Mouse (Mus musculus) monocyte, adult 5-6 weeks (primary cell): ENCODE data around the gene H2-DMa. TPM values are rescaled to one million over a fixed set of nuclear protein-coding genes. Genes with fewer than 3 reads are reported as not detected.

ENCODE experiments used
- ATAC-seq: fragments of 153-309, 156-312 bp; replicated peaks from 2 replicates; pipeline ENCODE4 v1.8.0; 2017; ENCODE audit warnings: mild to moderate bottlenecking; ENCODE audit not compliant: low TSS enrichment, insufficient number of reproducible peaks, severe bottlenecking, poor library complexity, low FRiP score
- total RNA-seq: library from RNA; stranded (forward); fragments of 200-1000, 200-491, 200-594 nt; gene quantifications from 3 replicates; pipeline ENCODE4 v1.2.3, GENCODE M21; 2017

Gene H2-DMa
- 55.9 to 84.5 TPM (median 72.8 TPM) in 3 replicates for total RNA-seq

DNA sequence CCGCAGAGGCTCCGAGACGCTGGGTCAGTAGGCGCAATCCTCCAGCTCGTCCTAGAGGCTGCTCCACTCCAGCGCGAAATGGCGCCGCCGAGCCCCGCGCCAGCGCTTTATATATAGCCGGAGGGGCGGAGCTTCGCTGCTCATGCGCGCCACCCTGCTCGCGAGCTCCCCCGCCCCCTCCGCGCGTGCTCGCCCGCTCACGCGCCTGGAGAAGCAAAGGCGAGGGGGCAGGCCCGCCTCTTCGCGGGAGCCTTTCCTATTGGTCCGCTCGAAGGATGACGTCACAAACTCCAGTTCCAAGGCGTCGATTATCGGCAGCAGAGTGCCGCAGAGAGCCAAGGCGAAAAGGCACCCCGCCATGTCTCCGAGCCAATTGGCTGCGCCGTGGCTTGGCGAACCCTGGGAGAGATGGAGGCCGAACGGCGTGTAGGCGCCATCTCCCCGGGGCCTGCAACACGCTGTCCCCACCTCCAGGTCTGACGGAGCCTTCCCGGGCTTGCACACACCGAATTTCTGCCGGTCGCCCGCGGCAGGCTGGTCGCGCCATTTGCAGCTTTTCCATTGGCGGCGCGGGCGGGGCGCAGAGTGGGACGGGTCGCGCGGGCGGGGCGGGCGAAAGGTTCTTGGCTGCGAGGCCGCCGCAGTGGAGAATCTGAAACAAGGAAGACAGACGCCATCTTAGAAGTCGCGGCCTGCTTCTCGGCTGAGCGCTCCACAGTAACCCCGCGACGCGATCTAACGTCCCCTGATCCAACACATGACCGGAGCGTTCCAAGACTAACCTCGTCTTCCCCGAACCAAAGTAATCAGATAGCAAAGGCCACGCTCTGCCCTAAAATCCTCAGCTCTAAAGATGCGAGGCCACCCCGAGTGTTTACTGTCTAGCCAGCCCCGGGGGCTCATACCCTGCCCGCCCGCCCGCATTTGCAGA is at the start of gene H2-DMa:
TSS of gene H2-DMa (plus strand) at position 293 of the 931 bp plus-strand sequence.
- peak; percentile 40 for ATAC-seq

DNA sequence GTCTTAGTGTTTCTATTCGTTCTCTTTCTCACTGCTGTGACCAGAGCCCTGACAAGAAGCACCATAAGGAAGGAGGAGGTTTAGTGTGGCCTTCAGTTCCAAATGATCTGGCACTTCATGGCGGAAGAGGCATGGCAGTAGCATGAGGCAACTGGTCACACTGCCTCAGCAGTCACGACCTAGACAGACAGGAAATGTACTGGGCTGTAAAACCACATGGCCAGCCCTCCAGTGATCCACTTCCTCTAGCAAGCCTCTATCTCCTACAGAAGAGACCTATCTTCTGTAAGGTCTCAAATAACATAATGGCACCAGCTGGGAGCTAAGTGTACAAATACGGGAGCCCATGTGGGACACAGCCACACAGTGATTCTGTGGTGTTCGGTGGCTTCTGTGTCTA is 47.2 kb upstream of the H2-DMa start:
- ATAC-seq: peak; percentile 59

DNA sequence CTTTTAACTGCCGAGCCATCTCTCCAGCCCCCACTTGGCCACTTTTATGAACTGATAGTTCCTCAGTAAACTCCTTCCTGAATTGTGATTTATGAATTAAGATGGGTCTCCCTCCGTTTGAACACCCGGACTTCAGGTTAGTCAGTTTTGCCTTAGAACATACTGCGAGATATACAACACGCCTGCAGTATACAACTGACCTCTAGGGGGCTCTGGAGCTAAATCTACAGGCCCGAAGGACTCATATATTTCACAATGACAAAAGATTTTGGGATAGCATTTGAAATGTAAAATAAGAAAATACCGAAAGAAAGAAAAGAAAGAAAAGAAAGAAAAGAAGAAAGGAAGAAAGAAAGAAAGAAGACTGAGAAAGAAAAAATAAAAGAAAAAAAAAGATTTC is 44.1 kb upstream of the H2-DMa start:
- no peak for ATAC-seq

DNA sequence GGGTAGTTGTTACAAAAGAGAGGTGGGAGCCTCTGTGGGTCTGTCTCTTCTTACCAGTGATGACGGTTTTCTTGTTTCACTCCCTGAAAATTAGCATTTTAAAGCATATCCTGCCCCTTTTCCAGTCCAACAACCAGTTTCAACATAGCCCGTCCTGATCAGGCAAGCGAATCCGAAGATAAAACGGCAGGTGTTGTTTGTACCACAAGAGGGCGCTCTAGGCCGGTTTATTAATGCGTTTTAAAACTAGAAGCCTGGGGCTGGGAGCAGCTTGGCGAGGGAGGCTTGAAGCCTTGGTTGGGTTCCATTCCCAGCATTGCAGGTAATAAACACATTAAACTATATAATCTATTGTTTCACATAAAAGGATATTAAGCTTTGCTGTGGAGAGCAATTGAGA is 41.8 kb upstream of the H2-DMa start:
- ATAC-seq: peak; percentile 36; the same call in 1 of the 2 replicates

DNA sequence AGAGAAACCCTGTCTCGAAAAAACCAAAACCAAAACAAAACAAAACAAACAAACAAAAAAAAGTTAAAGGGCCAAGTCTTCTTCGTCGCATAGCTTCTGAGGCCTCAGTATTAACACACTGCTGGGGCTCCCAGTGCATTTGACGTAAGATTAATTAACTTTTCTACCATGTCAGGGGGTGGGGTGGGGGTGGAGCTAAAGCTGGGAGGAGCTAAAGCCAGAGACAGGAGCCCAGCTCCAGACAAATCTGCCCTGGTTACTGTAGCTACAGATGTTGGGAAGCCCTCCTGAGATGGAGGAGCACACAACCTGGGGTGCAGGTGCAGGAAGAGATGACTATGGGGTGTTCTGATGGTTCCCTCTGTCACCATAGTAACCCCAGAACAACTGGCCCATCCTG is 41.2 kb upstream of the H2-DMa start:
- ATAC-seq: no peak

DNA sequence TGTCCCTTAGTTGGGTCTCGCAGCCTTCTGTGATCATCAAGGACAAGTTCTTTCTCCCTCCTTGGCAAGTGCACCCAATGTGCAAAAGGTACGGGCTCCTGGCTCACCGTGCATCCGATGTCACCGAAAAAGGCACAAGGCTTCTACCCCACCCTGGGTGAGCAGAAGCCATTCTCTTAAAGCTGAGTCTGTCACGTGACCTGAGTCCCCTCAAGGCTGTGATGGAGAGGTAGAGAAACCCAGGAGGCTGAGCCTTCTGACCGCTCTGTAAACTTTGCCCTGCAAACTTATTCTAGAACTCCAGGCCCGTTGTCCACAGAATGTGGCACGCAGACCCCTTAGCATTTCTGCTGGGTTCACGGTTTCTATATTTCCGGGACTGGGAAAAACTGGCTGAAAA is 40.3 kb upstream of the H2-DMa start:
- no peak for ATAC-seq

DNA sequence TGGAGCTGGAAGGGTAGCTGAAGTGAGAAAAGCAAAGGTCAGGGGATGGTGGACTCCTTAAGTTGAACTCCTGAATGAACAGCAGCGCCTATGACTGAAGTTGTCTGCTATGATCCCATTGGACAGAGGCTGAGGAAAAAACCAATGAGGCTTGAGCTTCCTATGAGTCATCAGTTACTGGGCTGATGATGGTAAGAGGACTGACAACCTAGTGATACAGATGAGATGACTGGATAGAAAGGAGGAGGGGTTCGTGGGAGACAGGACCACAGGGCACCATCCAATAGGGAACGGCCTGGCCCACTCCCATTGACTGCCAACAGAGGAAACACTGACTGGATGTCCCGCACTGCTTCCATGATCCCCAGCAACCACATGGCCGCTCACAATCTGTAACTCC is 39.7 kb upstream of the H2-DMa start:
- ATAC-seq: peak; percentile 67

DNA sequence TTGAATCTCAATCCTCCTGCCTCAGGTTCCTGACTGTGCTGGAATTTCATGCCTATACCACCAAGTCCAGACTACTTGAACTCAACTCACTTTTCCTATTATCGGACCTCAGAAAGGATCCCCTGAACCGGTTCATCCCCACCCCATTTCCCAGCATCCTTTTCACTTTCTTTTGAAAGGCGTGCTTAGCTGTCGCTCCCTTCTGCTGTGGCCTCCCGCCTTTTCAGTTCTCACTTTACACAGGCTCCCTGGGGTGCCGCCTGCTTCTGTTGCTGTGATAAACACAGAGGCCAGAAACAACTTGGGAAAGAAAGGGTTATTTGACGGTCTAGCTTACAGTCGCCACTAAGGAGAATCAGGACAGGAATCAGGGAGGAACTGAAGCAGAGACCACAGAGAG is 36.2 kb upstream of the H2-DMa start:
- no peak for ATAC-seq

DNA sequence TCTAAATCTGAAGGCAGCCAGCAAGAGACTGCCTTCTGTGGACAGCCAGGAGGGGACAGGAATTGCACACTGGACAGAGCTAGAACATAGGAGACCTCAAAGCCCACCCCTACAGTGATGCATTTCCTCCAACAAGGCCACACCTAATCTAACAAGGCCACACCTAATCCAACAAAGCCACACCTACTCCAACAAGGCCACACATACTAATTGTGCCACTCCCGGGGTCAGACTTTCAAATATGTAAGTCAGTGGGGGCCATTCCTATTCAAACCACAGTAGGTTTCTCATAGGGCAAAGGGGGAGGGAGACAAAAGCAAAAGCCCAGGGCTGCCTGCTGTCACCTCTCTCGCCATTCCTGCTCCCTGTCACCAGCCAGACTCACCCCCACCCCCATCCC is 32.0 kb upstream of the H2-DMa start:
- no peak for ATAC-seq

DNA sequence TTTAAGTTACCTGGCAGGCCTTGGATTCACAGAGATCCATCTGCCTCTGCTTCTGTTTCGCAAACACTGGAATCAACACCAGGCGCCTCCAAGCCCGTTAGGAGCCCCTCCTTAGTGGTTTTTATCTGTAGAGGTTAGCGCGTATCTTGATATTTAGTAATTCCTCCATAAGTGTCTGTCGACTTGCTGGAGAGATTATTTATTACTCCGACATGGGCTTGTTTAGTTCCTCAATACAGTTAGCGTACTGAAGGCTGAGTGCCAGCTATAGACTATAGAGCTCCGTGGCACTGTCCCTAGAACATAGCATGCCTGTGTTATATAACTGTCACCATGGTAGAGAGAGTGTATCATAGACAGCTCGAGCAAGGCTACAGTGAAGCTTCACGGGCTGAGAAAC is 31.2 kb upstream of the H2-DMa start:
- ATAC-seq: no peak

DNA sequence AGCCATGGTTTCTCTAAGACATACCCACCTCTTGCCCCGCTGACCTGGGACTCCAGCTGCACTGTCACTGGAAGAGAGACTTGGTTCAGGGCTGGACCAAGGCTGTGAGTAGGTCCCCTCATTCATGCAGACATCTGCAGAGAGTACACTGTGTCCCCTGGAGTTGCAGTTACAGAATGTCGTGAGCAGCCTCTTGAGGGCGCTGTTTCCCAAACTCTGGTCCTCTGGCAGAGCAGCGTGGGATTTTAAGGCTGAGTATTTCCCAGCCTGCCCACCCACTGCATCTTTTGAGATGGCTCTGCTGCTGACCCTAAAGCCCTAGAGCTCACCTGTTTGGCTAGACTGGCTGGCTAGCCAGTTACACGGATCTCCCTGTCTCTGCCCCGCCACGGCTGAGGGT is 28.4 kb upstream of the H2-DMa start:
- no peak for ATAC-seq

DNA sequence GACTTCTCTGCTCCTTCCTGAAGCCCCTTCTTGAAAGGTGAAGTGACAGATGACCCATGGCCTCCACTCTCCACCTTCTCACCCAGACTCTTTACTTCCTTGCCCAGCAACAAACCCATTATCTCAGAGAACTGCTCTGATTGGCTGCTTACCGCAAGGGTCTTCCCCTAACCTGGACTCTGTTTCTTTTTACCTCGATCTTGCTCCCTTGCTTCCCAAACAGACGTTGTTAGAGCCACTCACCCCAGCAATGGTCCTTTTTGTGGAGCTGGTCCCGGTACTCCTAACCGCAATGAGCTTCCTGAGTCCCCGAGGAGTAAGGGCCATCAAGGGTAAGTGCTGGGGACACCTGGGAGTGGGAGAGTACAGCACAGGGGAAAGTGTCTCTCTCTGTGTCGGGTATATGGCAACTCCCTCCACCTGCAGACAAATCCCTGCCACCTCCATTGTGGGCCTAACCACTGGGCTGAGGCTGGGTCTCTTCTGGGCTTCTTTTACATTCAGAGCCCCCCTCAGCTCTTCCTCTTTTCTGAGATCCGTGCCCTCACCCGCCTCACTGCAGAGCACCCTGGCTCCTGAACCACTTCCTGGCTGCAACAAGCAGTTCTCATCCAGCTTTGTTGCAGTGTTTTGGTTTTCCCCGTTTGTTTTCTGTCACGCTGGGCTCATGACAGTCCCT is 27.0 kb upstream of the H2-DMa start, which contains the start of gene H2-Oa:
TSS of gene H2-Oa (plus strand) at position 144 of the 679 bp plus-strand sequence.
- 0 out of 2 replicates have a peak, but pooled peaks have one; percentile 18 for ATAC-seq

DNA sequence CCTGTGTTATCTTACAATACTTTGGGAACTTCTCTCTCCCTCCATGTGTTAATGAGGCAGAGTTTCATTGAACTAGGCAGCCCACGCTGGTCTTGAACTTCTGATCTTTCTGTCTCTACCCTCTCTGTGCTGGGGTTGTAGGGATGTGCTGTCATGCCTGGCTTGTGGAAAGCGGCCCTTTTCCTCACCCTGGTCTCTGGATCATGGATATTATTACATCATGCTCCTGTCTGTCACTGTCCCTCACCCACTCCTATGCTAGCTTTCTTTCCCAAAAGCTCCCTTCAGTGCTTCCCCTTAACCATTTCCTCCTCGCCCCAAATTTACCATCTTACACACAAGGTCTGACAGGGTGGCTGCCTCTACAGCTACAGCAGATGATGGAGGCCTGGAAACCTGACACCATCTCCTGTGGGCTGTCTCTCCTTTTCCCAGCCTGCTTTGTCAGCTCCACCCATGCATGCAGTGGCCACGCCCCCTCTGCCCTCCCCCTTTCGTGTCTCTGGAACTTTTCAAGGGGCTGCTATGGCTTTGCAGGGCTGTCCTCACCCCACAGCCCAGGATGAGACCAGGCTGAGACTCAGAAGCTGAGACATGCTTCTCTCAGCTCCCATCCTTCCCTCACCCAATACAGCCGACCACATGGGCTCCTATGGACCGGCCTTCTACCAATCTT is 26.0 kb upstream of the H2-DMa start:
- no peak for ATAC-seq

DNA sequence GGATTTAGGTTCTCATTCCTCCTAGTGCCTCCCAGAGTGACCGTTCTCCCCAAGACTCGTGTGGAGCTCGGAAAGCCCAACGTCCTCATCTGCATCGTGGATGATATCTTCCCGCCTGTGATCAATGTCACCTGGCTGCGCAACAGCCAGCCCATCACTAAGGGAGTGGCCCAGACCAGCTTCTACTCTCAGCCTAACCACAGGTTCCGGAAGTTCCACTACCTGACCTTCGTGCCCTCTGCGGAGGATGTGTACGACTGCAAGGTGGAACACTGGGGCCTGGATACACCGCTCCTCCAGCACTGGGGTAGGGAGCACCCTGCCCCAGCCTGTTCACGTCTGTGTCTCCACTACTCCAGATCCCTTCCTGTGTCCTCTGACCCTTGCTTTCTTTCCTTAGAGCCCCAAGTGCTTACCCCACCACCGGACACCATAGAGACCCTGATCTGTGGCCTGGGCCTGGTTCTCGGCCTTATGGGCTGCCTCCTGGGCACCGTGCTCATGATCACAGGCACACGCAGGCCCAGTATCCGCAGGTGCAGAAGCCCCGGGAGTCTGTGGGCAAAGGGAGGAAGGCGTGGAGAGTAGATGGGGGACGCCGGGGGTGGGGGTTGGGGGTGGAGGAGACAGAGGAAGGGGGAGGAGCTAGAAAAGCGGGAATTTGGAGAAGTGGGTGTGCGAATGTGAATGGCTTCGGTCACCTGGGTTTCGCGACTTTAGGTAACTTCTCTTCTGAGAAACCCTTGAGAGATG is 24.9 kb upstream of the H2-DMa start:
- ATAC-seq: peak; percentile 10; the same call in 1 of the 2 replicates

DNA sequence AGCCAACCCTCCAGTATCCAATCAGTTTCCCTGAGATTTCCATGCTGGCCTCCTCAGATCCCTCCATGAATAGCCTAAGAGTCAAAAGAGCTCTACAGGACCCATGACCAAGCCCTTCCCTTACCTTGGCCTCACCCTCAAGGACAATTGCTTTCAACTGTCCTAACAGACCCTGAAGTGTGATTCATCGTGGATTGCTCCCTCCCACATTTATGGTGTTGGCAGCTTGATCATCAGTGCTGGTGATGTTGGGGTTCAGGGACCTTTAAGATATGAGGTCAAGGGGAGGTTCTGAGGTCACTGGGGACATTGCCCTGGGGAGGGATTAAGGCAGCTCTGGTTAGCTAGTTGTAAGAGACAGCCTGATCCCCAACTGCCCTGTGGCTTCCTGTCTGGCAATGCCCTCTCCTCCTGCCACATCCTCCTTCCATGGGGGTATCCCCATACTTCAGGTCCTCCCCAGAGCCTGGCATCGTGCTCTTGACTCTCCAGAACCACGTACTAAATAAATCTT is 22.8 kb upstream of the H2-DMa start:
- no peak for ATAC-seq

DNA sequence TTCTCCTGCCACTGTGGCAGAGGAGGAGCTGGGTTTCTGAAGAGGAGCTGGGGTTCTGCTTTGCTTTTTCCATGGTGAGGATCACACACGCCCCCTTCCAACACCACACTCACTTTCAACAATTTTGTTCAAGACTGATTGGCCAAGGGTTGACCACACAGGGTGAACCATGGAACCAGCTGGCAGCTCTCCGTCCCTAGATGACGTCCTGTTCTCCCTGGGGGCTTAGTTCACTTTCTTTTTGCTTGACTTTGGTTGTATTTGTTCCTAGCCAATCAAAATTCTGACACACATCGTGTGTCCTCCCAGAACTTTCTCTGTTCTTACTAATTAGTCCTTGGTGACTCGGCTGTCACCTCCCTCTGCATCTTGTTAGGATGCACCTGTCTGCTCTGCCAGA is 22.1 kb upstream of the H2-DMa start:
- no peak for ATAC-seq

DNA sequence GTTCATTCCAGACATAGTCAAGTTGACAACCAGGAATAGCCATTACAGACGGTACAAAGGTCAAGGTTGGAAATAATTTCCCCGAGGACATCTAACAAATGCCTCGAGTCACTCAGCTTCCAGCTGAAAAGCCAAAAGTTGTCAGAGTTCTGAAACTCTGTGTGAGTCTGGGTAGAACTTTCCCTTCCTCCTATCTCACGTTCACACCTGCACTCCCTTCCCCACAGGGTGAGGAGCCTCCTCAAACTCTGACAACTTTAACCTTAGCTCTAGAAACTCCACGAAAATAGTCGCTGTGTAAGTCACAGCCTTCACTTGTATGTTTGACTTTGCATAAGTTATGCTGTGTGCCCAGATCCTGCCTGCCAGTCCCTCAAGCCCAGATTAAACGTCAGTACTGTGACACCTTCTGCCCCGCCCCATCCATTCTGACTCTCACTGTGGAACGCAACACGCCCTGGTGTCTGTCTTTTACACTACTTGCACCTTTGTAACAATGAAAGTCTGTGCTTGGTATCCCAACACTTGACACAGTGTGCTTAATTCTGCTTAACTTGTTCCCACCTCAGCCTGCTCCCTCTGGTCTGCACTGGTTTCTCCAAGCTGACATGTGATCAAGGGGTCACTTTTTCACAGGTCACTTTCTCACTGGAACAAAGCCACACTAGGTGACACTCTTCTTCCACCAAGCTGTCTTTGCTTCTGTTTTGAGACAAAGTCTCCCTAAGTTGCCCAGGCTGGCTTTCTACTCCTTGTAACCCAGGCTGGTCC is 20.4 kb upstream of the H2-DMa start:
- no peak for ATAC-seq

DNA sequence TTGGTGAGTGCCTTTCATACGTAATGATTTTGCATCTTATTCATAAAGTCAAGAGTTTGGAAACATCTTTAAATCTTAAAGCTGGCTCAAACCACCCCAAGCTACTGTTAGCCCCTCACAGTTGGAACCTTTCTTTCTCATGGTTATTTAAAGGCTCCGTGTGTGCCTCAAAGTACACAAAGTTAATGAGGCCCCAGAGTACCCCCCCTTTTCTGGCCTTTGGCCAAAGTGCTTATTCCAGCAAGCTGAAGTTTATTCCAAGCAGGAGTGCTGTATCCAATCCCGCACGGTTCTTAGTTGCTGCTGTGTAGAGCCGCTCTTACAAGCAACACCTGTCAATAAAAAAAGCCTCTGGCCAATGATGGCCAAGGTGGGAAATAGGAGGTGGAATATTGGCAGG is 19.8 kb upstream of the H2-DMa start:
- no peak for ATAC-seq
